Mouse (Mus musculus): ENCODE data around the gene F2r. TPM values are rescaled to one million over a fixed set of nuclear protein-coding genes. Genes with fewer than 3 reads are reported as not detected.
A peak's percentile ranks its signal among the peaks of the same experiment; 100 is the strongest.

Gene F2r
- total RNA-seq, 2 experiments from 2014 or later: 3.3 to 5.0 TPM

DNA sequence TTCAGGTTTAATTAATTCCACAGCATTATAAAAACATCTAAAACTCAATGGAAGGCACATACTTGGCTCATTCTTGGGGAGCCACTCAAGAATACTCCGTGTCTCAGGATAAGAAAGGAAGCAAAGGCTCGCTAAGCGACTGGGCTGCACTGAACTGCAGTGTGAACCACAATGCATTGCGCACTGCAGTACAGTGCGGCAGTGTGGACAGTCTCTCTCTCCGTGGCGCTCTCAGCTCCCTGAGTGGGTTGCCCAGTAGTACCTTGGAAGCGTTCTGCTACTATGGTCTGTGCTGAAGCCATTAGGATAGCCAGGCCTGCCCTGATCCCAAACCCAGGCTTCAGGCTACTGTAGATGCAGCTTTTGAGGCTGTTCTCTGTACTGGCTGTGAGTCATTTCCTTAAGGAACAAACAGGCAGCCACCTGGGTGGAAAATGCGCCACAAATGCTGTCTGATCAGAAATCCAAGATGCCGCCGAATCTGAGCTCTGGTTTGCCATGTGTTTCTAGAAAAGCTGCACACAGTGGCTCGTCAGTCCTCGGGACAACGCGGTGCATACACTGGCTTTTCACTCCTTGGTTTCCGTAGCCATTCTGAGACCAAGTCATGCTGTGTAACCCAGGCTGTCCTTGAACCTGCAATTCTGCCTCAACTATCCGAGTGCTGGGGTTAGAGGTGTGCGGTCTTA, 19.9 kb downstream of the F2r start:
- no peak for ATAC-seq (replicated peaks; ENCODE audit: low FRiP score, poor library complexity, severe bottlenecking)

DNA sequence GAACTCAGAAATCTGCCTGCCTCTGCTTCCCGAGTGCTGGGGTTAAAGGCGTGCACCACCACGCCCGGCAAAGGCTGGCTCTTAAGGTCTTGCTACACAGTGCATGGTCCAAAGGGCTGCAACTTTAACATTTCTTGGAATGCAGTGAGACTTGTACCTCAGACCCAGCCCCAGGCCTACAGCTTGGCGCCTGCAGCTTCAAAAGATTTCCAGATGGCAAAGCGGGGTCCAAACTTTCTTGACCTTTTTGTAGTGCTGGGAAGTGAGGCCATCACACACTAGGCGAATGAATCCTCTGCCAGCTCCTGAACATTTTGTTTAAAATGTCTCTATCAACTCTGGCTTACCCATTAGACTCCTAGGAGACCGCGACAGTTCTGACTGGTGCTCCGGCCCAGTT, 20.7 kb downstream of the F2r start:
- ATAC-seq (replicated peaks; ENCODE audit: low FRiP score, poor library complexity, severe bottlenecking): no peak

DNA sequence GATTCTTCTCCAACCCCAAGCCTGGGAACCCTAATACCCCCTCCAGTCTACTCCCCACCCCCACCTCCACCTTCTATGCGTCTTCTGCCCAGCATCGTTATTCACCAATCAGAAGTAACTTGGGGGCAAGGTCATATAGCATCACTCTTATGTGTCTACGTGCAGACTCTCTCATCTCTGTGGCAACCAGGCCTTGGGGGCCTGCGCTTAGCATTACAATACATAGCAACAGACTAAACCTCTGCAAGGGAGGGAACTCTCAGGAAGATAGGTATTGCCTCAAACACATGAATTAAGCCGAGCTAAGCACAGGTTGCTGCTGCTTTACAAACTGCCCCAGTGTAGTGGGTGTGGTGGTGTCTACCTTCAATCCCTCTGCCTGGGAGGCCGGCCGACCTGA, 21.6 kb downstream of the F2r start:
- ATAC-seq (replicated peaks; ENCODE audit: low FRiP score, poor library complexity, severe bottlenecking): no peak

DNA sequence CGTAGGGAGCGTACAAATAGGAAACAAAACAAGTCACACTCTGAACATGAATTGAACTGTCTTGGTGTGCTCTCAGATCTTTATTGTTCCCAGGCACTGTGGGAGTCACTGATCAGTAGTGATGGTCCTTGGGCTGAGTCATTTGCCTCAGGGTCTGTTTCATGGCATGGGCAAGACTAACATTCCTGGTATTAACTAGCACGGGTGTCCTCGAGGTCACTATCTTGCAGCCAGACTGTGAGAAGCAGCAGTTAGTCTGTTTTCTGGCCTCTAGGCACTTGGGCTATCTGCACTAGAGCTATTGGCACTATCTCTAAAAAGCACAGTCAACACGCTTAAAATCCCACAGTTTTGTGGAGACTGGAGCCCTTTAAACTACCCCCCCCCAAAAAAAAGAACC, 22.4 kb downstream of the F2r start:
- no peak for ATAC-seq (replicated peaks; ENCODE audit: low FRiP score, poor library complexity, severe bottlenecking)

DNA sequence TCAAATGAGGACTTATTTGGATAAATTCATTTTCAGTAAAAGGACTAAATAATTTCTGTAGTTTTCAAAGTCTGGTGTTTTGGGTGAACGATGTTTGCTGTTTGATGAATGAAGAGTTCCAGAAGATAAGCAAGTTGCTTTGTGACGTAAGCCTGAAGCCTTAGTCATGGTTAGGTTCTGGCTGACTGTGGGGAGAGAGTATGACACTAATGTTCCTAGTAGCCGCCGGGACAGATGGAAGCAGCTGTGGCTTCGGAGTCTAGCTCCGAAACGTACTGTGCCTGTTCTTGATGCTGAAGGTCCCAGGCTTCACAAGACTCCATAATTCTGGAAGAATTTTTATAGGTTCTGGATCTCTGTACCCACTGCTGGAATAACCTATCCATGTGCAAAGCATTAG, 22.9 kb downstream of the F2r start:
- no peak for ATAC-seq (replicated peaks; ENCODE audit: low FRiP score, poor library complexity, severe bottlenecking)

DNA sequence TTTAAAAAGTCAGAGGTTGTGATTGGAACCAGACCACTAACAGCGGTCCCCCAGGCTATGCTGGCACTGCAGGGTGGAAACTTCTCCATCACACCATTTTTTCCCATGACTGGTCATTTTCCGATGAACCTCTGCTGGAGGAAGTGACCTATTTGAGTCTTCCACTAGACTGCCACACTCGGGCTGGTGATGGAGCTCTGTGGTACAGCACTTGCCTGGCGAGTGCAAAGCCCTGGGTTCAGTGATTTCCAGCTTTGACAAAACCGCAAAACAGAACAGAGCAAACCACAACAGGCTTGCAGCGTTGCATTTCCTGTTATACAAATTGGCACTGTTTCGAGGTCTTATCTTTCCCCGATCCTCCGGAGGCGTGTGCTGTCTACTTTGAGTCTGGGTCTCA, 25.4 kb downstream of the F2r start:
- no peak for ATAC-seq (replicated peaks; ENCODE audit: low FRiP score, poor library complexity, severe bottlenecking)

DNA sequence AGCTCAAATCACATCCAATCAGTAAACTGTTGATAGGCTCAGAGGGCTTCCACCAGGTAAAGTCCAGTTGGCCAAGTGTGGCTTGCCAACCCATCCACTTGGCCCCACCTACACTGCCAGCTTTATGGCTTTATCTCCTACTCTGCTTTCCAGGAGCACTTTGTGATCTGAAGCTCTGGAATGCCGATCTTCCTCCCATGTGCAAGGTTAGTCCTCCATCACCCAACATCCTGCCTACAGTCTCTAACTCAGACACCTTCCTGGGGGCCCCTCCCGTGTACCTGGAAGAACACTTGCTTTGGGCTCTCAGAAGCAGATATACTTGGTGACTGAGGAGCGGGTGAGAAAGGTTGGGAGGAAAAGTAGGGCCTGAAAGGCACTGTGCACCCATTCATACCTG, 26.7 kb downstream of the F2r start:
- no peak for ATAC-seq (replicated peaks; ENCODE audit: low FRiP score, poor library complexity, severe bottlenecking)

DNA sequence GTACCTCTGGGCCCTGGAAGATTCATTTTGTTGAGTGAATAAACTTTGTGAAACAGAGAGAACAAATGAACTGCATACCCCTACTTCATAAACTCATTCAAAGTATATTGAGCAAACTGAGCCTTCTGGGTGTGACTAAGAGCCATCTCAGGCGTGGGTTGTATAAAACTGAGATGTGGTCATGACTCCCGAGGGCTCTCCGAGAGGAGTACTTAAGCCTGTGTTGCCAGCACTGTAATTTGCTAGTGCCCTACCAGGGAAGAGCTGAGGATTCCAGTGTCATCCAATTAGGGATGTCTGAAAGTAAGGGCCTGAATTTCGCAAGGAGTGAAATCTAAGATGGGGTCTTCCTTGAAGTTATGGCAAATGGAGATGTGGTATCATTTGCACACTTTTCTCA, 30.7 kb downstream of the F2r start:
- no peak for ATAC-seq (replicated peaks; ENCODE audit: low FRiP score, poor library complexity, severe bottlenecking)

DNA sequence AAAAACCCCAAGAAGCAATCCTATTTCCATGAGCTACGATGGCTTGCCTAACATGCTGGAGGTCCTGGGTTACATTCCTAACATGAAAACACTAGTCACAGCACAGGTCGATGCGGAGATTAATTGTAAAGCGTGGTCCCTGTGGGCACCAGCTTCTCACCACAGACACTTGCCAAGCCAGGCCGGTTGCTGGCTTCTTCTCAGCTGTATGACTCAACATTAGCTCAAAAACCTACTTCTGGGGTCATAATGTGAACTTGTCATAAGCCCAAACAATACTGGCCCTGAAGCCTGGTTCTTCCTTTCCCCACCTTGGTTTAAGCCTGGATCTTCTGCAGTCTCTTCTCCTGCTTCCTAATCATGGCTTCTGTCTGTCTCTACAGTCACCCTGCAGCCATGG, 33.4 kb downstream of the F2r start:
- no peak for ATAC-seq (replicated peaks; ENCODE audit: low FRiP score, poor library complexity, severe bottlenecking)

DNA sequence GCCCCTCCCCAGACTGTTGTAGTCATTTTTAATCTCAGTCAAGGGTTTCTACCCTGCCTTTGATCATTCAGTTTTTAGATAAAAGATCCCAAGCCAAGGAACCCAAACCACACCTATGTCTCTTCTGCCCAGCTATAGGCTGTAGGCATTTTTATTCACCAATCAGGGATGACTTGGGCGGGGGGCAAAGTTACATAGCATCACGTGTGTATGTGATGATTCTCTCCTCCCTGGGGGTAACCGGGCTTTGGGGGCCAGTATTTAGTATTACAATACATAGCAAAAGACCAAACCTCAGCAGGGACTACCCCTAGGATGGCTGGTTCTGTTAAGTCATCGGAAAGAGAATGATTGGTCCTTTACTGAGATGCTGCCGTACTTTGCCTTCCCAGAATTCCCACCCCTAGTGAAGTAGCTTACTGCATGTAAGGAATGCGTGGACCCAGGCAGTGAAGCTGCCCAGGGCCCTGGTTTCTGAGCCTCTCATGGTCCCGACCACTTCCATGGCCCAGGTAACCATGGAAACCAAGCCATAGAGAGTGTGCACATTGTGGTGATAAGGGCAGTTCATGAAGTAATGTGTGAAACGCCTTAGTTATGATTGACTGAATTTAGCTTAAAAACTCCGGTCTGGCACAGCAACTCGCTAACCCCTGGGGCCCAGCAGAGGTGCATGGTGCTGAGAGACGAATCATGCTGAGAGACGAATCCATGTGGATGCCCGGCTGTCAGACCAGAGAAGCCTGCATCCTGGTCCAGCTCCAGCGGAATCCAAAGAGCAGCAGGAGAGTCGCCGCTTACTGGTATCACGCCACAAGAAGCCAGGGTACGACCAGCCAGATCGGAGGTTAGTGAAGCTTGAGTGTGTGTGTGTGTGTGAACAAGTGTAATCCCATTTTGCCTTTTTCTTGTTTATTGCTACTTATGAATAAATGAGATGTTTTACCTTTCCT, 34.8 kb downstream of the F2r start:
- ATAC-seq (replicated peaks; ENCODE audit: low FRiP score, poor library complexity, severe bottlenecking): no peak

DNA sequence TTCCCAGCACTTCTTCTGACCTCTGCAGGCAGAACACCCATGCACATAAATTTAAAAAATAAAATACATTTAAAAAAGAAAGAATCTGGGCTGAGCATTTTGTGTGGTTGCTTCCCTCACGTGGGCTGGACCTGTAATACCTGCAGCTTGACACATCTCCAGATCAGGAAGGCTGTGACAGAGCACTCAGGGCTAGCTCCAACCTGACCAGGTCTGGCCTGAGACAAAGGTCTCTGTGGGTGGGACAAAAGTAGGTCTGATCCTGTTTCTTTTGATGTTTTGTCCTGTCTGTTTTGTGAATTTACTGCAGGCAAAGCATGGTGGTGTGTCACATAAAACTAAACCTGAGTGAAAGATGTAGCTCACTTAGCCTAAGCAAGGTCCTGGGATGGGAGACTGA, 36.4 kb downstream of the F2r start:
- no peak for ATAC-seq (replicated peaks; ENCODE audit: low FRiP score, poor library complexity, severe bottlenecking)

DNA sequence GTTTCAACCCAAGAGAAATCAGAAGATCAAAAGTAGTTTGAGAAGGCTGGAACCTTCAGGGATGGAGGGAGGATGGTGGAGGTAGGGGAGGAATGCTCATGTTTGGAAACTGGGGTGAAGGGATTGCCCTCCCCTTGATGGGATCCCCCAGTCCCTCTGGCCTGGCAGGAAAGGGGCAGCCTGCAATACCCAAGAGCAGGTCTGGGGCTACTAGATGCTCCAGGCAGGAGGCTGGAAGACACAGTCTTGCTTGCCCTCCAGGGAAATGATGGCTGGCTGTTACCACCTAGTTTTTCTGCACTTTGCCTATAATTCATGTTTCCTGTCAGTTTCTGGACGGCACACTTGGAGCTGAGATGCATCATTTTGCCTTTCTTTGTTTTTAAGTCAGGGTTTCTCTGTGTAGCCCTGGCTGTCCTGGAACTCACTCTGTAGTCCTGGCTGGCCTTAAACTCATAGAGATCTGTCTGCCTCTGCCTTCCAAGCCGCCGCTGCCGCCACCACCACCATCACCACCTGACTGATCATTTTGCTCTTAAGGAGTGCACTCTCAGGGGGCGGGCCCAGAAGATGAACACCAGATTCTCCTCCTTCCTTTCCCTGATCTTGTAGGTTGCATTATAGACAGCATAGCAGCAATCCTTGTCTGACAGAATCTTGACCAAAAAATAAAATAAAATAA, 40.1 kb downstream of the F2r start:
- no peak for ATAC-seq (replicated peaks; ENCODE audit: low FRiP score, poor library complexity, severe bottlenecking)

DNA sequence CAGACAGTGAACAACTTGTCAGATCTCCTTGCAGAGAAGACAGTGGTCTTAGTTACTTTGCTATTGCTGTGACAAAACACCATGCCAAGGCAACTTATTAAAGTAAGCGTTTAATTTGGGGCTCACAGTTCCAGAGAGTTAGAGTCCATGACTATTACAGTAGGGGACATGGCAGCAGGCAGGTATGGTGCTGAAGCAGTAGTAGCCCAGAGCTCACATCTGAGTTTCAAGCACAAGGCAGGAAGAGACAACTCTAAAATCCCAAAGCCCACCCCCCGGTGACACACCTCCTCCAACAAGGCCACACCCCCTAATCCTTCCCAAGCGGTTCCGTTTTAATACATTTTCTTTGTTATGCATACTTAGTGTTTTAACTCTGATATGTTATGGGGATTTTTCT, 47.4 kb downstream of the F2r start:
- ATAC-seq (replicated peaks; ENCODE audit: low FRiP score, poor library complexity, severe bottlenecking): no peak

DNA sequence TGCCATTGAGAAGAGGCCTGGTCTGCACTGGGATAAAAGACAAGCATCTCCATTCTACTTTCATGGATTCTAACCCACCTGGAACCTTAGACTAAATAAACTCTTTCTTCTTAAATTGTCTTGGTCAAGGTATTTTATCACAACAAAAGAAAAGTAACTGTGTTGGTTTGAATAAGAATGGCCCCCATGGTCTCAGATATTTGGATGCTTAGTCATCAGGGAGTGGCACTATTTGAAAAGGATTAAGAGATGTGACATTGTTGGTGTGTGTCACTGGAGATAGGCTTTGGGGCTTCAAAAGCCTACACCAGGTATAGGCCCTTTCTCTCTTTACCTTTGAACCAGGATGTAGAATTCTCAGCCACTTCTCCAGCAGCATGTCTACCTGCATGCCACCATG, 49.0 kb downstream of the F2r start:
- ATAC-seq (replicated peaks; ENCODE audit: low FRiP score, poor library complexity, severe bottlenecking): no peak

DNA sequence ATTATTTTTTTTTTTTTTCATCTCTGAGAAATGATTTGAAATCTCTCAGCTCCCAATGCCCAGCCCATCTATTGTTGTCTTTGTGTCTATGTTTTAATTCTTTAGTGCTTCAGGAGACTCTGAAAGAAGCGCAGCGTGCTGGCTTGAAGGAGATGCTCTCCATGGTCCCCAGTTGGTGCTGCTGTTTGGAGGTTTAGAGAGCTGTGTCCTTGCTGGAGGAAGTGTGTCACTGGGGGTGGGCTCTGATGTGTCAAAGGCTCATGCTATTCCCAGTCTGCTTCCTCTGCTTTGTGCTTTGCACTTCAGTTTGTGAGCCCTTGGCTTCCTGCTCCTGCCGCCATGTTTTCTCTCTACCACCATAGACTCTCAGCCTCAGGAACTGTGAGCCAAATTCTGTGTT, 50.0 kb downstream of the F2r start:
- ATAC-seq (replicated peaks; ENCODE audit: low FRiP score, poor library complexity, severe bottlenecking): no peak

DNA sequence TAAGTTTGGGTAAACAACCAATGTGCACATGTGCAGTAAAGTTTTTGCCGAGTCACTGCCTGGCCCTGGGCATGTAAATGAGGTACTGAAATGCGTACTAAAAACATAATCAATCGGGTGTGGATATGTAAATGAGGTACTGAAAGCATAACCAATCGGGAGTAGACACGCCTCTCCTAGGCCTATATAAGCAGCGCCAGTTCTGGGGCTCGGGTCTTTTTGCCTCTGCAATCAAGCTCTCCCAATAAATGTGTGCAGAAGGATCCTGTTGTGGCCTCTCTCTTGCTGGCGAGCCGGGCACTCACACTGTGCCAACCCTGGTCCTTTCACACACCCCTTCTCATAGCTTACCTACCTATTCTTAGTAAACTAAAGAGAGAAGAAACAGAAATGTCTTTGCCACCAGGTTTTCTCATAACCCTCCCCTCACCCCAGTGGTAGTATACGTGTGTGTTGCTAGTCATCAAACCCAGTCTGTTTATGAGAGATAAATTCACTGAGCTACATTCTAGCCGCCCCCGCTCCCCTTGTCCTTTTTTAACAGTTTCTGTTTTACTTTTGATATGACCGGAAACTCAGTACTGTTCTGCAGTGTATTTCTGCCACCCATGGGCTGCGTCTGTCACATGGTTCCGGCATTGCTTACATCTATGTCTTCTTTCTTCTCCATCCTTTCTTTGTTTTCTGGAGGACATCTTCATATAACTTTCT, 51.3 kb downstream of the F2r start:
- peak; percentile 48 for ATAC-seq (replicated peaks; ENCODE audit: low FRiP score, poor library complexity, severe bottlenecking)

DNA sequence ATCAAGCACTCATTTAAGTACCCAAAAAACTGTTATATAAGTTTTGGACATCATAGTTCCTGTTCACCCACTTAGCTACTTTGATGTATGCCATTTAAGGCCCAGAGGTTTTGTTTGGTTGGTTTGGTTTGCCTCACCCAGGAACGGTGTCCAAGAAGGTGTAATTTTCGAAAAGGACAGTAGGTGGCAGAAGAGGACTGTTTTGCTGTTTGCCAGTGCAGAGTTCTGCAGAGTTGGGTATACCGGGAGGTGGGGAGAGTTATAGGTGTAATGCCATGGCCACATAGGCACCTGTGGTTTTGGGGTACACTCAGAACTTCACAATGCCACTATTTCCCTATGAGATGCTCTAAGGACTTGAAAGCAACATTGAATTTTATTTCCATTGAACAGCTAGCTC, 54.6 kb downstream of the F2r start:
- peak; percentile 78 for ATAC-seq (replicated peaks; ENCODE audit: low FRiP score, poor library complexity, severe bottlenecking)

DNA sequence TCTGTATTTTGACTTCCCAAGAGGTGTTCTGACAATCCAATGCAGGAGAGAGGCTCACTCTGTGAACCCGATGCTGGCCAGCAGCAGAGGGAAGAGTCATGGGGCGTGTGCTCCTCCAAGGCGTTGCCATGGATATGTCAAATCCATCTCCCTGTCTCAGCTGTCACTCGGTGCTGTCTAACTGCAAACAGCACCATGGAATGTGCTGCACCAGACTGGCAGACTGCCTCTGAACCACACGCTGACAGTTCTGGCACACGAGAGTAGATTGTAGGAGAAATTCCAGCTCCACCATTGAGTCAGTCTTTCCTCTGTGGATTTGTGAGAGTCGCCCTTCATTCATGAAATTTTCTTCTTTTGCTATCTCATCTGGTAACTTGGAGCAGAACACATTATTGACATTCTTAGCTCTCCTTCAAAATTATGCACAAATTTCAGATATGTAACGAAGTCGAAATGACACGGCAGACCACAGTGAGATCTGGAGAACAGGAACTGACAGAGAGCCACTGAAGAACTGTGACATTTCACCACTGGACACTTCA, 55.1 kb downstream of the F2r start:
- no peak for ATAC-seq (replicated peaks; ENCODE audit: low FRiP score, poor library complexity, severe bottlenecking)

DNA sequence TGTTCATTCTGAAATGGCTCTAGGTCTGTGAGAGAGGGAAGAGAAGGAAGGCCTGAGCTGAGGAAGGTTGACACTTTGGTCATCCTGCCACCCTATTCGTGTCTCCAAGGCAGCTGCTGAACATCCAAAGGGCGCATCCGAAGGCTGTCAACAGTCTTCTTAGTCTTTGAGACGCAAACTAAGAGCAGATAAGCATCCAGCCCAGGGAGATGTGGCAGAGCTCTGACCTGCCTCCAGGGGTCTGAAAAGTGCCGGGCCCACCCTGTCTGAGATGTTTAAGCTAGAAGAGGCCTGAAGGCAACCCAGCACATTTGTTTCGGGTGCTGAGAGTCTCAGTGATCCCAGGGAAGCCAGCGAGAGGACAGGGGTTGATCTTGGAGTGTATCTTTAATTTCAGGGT, 61.0 kb downstream of the F2r start:
- no peak for ATAC-seq (replicated peaks; ENCODE audit: low FRiP score, poor library complexity, severe bottlenecking)

DNA sequence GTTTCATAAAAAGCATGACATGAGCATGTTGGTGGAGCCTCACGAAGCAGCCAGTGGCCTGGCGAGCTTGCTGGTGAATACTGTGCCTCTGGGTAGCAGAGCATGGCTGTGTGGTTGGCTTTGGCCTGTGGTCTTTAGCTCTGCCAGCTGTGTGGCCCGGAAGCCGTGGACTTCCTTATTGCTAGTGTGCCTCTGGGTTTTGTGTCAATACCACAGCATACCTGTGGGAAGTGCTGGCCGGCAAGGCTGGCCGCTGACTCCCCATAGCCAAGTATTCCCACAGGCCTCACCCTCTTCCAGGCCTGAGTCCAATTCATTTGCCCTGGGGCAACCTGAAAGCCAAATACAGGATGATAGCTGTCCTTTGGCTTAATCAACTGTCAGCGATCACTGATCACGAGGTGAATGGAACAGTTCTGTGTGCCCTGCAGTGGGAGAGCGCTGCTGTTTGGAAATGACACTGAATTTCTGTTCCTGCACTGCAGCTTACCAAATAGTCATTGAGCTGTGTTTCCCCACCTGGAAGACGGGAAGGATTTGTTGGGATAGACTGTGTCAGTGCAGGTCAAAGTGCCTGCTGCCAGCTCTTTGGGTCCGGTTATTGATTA, 64.3 kb downstream of the F2r start:
- no peak for ATAC-seq (replicated peaks; ENCODE audit: low FRiP score, poor library complexity, severe bottlenecking)
